Mouse (Mus musculus) gastrocnemius, postnatal 25 days (tissue): ENCODE results near the gene Hemgn. TPM values are rescaled to one million over a fixed set of nuclear protein-coding genes. Genes with fewer than 3 reads are reported as not detected.

ENCODE experiments used
- DNase-seq: peaks from one replicate; pipeline ENCODE4 v3.0.0; 2022
- total RNA-seq, 2 experiments: library from RNA; stranded (reverse); gene quantifications; 1 replicate in 1 of 2; 2 replicates in 1 of 2; pipeline ENCODE4 v1.2.3; 2021

Hemgn gene
- total RNA-seq, 2 experiments from 2014 or later: not detected

DNA sequence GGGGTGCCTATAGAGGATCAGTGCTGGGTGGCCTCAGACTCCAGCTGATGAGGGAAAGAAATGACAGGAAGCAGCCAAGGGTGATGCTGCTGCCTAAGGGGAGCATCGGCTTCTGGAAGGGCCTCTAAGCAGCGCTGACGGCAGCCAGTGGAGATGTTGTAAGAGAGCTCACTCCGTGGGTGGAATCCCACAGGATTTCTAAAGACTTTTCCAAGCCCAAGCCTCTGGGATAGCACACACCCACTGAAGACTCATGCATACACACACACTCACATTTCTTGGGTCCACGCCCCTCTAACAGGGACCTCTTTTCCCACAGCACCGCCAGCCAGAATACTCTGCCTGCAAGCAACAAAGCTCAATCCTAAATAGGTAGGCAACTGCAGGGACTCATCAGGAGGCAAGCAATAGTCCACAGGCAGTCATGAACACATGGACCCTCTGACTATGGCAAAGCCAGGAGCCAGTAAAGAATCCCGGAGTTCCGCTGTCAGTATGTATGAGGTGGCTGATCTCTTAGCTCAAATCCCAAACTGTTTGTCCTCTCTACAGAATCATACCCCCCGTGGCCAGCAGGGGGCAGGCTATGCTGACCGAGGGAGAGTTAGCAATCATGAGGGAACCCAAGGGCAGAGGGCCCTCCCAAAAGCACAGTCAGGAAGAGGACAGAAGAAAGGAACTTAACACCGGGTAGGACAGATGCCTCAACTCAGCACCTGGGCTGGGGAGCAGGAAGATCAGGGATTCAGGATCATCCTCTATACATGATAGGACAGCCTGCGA is 56.8 kb downstream of the Hemgn start:
- DNase-seq: peak; percentile 36

DNA sequence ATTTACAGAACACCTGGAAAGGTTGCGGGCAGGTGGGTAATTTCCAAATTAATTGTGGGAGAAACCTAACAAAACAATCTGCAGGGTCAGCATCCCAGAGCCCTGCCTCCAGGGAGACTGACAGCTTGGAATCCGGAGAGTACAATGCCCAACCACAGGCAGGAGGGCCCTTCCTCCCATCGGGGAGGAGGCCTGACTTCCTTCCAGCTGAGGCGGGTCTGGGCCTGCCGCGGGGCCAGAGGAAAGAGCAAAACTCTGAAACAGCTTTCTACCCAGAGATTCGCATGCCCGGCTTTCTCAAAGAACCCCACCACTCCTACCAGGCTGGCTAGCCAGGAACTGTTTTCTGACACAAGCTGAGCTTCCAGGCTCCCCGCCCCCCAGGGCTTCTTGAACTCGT is 60.3 kb downstream of the Hemgn start:
- DNase-seq: no peak

DNA sequence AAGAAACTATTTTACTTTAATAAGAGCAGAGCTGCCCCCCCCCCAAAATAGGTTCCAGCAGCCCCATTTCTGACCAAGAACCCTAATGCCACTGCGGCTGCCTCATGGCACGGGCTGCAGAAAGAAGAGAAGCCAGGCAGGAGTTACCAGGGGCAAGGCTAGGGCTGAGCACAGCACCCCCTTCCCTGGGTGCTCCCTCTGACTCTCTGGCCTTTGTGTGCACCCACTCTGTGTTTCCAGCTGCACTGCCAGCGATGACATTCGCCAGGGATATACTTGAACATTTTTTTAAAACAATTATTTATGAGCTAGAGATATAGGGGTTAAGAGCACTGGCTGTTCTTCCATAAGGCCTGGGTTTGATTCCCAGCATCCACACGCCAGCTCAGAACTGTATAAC is 63.8 kb downstream of the Hemgn start:
- DNase-seq: no peak

DNA sequence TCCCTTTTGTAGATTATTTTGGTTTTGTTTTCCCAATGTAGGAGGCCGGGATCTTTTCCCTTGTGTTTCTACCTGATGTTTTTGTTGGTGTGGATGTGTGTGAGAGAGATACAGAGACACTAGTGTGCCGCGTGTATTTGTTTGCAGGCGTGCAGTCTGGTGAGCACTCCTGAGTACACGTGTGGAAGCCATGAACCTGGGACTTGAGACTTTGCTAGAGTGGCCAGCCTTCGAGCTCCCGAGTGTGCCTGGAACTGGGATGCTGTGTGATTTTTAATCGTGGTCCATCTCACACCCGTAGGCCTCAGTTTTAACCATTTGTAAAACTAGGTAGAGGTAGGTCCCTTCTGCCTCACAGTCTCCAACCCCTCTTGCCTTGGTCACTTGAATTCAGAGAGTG is 64.4 kb downstream of the Hemgn start:
- no peak for DNase-seq

DNA sequence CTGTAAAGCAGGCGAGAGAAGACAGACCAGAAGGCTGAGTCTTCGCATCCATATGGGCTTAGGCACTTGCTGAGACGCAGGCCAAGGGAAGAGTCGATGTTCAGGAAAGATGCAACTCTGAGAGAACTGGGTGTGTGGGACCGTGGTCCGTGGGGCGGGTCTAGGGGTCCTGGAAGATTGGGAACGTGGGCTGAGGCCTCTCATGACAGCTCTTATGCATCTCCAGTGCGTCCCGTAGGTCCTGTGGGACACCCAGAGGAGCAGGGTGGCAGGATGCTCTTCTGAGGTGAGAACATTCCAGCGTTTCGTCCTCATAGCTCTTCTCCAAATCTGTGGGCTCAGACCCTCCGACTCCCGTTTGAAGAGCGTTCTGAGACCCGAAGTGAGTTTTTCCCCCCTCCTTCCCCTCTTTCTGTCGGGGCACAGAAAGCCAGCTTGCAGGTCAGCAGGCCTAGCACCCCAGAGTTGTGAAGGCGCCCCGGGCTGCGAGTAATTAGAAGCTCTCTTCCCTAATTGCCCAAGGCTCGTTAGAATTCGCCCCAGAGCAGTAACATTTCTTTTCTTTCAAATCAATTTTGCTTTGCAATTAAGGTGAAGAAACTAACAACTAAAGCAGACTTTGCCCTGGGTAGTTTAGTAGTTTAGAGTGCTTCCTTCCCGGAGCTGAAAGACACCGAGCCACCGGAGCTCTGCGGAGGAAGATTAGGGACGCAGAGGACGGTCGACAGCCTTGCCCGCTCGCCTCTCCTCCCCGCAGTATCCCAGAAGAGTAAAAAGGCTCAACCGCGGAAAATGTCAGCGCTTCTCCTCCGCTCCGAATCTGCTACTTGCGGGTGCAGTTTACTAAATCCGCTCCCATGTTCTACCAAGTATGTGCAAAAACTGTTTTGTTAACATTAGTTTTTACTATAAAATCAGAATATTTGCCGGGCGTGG is 65.5 kb downstream of the Hemgn start:
- no peak for DNase-seq

DNA sequence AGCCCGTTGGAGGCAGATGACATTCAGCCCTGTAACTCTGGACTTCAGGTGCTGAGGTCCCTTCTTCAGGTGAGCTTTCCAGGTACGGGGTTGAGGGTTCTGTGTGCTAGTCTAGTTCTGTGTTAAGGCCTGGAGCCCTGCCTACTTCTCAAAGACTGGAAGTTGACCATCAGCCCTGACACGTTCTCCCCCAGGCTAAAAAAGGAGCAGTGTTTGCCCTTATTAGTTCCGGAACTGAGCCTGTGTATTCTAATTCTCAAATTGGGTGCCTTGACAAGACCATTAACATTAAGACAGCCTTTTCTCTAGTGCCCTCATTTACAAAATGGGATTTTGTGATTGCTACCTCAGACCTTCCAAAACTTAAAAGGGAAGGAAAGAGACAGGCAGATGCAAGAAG is 66.2 kb downstream of the Hemgn start:
- DNase-seq: no peak

DNA sequence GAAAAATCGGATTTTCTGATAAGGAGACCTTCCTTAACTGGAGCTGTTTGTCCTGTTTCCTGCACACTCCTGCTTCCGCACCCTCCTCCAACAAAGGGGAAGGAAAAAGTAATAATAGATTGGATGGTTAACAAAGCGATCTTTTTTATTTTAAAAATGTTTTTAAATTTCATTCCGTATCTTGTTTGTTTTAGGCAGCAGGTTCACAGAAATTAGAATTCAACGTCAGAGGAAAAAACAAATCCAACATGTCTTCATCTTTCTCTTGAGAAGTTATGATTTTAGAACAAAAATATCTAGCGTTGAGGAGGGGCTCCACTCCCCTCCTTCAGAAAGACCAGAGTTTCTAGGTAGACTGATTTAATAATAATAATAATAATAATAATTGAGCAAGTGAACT is 67.1 kb downstream of the Hemgn start:
- DNase-seq: no peak

DNA sequence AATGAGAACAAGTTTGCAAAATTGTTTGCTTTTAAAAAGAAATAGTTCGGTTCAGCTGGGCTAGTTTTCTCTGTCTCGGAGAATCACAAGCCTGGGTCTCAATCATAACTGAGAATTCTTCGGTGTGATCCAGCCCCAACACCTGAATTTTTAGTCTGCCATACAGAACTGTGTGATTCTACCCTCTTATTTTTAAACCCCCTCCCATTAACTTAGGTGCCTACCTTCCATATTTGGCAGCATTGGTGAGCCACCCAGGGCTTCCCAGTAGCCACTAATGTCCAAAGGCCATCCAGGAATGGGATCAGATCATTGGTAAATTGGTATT is 67.6 kb downstream of the Hemgn start:
- no peak for DNase-seq

DNA sequence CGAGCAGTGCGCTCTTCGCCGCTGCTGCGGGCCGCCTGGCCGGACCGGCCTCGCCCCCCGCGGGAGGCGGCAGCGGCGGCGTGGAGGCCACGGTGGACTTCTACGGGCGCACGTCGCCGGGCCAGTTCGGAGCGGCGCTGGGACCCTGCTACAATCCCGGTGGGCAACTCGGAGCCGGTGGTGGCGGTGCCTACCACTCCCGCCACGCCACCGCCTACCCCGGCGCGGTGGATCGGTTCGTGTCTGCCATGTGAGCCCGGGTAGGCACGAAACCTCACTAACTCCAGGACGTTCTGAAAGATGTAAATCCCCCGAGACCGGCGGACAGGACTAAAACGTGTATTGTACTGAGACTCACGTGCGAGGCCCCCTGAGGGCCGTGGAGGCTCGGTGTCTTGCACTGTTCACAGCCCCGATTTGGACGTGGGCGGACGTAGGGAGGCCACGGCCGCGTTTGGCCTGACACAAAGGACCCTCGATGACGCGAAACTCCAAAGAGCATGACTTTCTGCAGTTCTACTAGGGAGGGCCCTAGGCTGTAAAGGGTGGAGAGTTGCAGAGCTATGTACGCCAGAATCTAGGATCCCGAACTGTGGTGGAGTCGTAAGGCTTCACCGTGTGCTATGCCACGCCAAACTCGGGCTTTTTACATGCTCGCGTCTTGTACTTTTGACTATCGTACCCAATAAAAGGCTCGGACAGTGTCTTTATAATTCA is 68.1 kb downstream of the Hemgn start:
- DNase-seq: no peak

DNA sequence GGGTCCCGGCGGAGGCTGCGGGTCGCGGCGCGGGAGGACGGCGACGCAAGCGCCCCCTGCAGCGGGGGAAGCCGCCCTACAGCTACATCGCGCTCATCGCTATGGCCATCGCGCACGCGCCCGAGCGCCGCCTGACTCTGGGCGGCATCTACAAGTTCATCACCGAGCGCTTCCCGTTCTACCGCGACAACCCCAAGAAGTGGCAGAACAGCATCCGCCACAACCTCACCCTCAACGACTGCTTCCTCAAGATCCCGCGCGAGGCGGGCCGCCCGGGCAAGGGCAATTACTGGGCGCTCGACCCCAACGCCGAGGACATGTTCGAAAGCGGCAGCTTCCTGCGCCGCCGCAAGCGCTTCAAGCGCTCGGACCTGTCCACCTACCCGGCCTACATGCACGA is 69.0 kb downstream of the Hemgn start:
- no peak for DNase-seq

Other genes with a start within 250 kb of the Hemgn start
- 1 to 10 TPM; 5.4 to 7.7 TPM for gene Xpa, start 217.2 kb downstream of the Hemgn start, total RNA-seq
- not detected for gene Foxe1, start 69.9 kb downstream of the Hemgn start, total RNA-seq
- gene Trmo, start 24.1 kb downstream of the Hemgn start, total RNA-seq: 1 to 10 TPM; 2.9 to 3.1 TPM
- 10 to 100 TPM; 54.1 to 59.9 TPM for gene Anp32b, start 37.4 kb upstream of the Hemgn start, total RNA-seq
- gene Nans, start 75.7 kb upstream of the Hemgn start, total RNA-seq: 10 to 100 TPM; 16.9 to 21.1 TPM
- 1 to 10 TPM in 1 of 2 experiments, under 1 TPM in 1; 0.46 to 1.4 TPM for gene Trim14, start 122.6 kb upstream of the Hemgn start, total RNA-seq
- under 1 TPM in 1 of 2 experiments, not detected in 1; 0.20 TPM for gene Coro2a, start 188.7 kb upstream of the Hemgn start, total RNA-seq
- gene Tbc1d2, start 236.7 kb upstream of the Hemgn start, total RNA-seq: under 1 TPM; 0.64 to 0.78 TPM